Mouse (Mus musculus) hindbrain, postnatal 0 days (tissue): ENCODE measurements around the gene Dyrk1a. TPM values are rescaled to one million over a fixed set of nuclear protein-coding genes. Genes with fewer than 3 reads are reported as not detected.

Experiments used
- ATAC-seq: fragments of 200-750 bp; cut with Nextera tagmentation; 2 replicates; pipeline ENCODE4 v1.8.0; 2017; ENCODE audit warnings: mild to moderate bottlenecking, moderate TSS enrichment, moderate library complexity
- DNase-seq: peaks from one replicate; pipeline ENCODE4 v3.0.0-alpha.2; 2015; ENCODE audit warnings: low spot score
- H3K27ac ChIP-seq: fragments of 300-500 bp; sonication (generic); 2 replicates; pipeline ENCODE4 v1.5.1; 2014; ENCODE audit warnings: mild to moderate bottlenecking
- H3K27me3 ChIP-seq: fragments of 300-500 bp; sonication (generic); 2 replicates; pipeline ENCODE4 v1.6.1; 2014; ENCODE audit warnings: low read length, mixed read lengths; ENCODE audit not compliant: insufficient read depth
- H3K36me3 ChIP-seq: fragments of 300-500 bp; sonication (generic); 2 replicates; pipeline ENCODE4 v1.6.1; 2014; ENCODE audit warnings: low read length, mixed read lengths; ENCODE audit not compliant: insufficient read depth
- H3K4me1 ChIP-seq: fragments of 300-500 bp; sonication (generic); 2 replicates; pipeline ENCODE4 v1.6.1; 2014; ENCODE audit warnings: antibody characterized with exemption, low read length, mixed read lengths; ENCODE audit not compliant: insufficient read depth
- H3K4me2 ChIP-seq: fragments of 300-500 bp; sonication (generic); 2 replicates; pipeline ENCODE4 v1.6.1; 2014; ENCODE audit warnings: low read depth, mild to moderate bottlenecking, low read length, moderate library complexity, mixed read lengths
- H3K4me3 ChIP-seq: fragments of 300-500 bp; sonication (generic); 2 replicates; pipeline ENCODE4 v1.5.1; 2014; ENCODE audit warnings: low read length
- H3K9ac ChIP-seq: fragments of 300-500 bp; sonication (generic); replicated peaks from 2 replicates; pipeline ENCODE4 v1.6.1; 2014; ENCODE audit warnings: mild to moderate bottlenecking, low read length, moderate library complexity, mixed read lengths
- H3K9me3 ChIP-seq: fragments of 300-500 bp; sonication (generic); 2 replicates; pipeline ENCODE4 v1.6.1; 2016; ENCODE audit warnings: low read length, mixed read lengths
- CTCF ChIP-seq: IDR thresholded peaks from 2 replicates; pipeline ENCODE4 v1.5.1; 2016; ENCODE audit warnings: antibody characterized with exemption, control low read depth, low read depth
- WGBS: fragments of 180-500 bp; shearing (Covaris S2); extraction: QIAGEN DNeasy Blood & Tissue Kit; methylation state at CpG from one replicate; pipeline ENCODE4 v1.1.7; 2014; 5-methylcytosine and 5-hydroxymethylcytosine counted together
- polyA plus RNA-seq: library from polyadenylated mRNA; unstranded; fragments of >200 nt; fragmentation: Nextera tagmentation; extraction: Ambion mirVana; gene quantifications from 2 replicates; pipeline ENCODE4 v1.2.1, GENCODE M21; 2015
- total RNA-seq: library from RNA; depleted of rRNA; stranded (reverse); fragments of >200 nt; gene quantifications from 2 replicates; pipeline ENCODE4 v1.2.3, GENCODE M21; 2014

Gene Dyrk1a
- total and polyA plus RNA-seq, 2 experiments from 2014 or later: 13.0 to 91.5 TPM

DNA sequence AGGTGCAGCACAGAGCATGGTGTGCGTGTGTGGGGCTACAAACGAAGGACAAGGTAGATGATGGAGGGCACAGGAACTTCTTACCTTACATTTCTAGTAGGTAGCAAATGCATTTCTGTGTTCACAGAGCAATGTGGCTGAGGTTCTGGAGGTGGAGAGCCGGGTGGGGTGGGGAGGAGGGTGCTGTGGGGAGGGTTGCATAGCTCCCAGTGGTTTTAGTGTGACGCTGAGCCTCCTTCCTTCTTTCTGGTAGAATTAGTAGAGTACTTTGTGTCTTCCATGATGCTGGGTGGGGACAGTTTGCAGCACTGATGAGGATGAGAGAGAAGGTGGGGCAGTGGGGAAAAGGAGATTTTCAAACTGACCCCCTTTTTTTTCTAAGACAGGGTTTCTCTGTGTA is 9.5 kb downstream of the Dyrk1a start:
- H3K4me1 ChIP-seq: peaks cover 5% of the 10 kb centered on the region
- over 99% methylated on average over 4 of the region's 4 CpGs for WGBS
- TF ChIP-seq CTCF: no peak

DNA sequence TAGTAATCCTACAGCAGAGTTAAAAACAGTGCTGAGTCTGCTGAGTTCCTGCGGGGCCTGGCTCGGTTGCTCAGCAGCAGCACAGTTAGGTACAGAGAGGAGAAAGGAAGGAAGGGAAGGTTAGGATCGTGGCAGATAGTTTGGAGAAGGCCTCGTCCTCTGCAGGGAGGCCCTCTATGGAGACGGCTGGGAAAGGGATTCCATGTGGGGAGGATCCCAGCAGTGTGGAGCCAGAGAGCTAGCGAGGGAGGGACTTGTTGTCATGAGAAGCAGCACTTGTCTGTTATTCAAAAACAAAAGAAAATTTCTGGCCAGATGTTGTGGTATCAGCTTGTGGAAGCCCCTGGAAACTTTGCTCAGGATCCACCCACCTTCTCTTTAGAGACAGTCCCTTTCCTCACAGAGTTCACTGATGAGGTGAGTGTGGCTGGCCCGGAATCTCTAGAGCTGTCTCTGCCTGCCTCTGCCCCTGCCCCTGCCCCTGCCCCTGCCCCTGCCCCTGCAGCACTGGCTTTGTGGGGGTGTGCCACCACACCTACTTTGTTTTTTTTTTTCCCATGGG is 11.1 kb downstream of the Dyrk1a start:
- H3K36me3 ChIP-seq: no peaks in the 10 kb centered on the region
- WGBS: 15% methylated on average over 7 of the region's 7 CpGs
- H3K4me1 ChIP-seq: no peaks in the 10 kb centered on the region; the same call in 1 of the 2 replicates
- H3K4me3 ChIP-seq: no peak overlapping the region
- no peak overlapping the region for H3K4me2 ChIP-seq
- no peaks in the 10 kb centered on the region for H3K27me3 ChIP-seq
- no peak overlapping the region for H3K27ac ChIP-seq
- no peak overlapping the region for H3K9ac ChIP-seq
- DNase-seq (peak; percentile 24), ATAC-seq (no peak)
- TF ChIP-seq CTCF: no peak
- H3K9me3 ChIP-seq: no peaks in the 10 kb centered on the region

More for the DNA sequence above, 9.5 kb downstream of the Dyrk1a start:
- H3K9ac ChIP-seq: no peak overlapping the region
- no peak overlapping the region for H3K4me3 ChIP-seq
- H3K27ac ChIP-seq: no peak overlapping the region
- ATAC-seq: no peak
- H3K36me3 ChIP-seq: no peaks in the 10 kb centered on the region
- DNase-seq: no peak
- no peak overlapping the region for H3K4me2 ChIP-seq
- H3K9me3 ChIP-seq: no peaks in the 10 kb centered on the region
- H3K27me3 ChIP-seq: no peaks in the 10 kb centered on the region

DNA sequence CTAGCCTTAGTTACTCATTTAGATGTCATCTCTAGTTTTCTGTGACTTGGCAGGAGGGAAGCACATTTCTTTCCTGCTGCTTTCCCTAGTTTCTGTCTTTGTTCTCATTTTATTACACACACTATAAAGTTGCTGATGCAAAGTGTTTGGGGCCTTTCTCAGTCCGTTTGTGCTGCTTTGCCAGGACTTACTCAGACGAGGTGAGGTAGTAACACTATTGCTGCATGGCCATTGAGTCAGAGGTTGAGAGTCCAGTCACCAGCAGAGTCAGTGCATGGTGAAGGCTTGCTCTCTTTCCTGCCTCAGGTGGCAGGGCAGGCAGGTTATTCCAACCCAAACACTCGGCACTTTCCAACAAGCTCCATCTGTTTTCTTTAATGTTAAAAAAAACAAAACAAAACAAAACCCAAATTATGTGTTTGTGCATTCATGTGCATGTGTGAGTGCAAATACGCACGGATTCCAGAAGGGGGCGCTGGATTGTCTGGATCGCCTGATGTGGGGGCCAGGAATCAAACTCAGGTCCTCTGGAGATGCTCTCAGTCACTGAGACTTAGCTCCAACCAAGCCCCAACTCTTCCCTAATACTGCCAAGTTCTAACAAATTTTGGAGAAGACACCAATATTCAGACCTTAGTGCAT is 16.7 kb downstream of the Dyrk1a start:
- Histone ChIP-seq H3K9me3 (no peaks in the 10 kb centered on the region), H3K27ac (no peak overlapping the region), H3K4me2 (no peak overlapping the region), H3K9ac (no peak overlapping the region), H3K4me3 (no peak overlapping the region), H3K4me1 (peaks cover 26% of the 10 kb centered on the region), H3K36me3 (no peaks in the 10 kb centered on the region; the same call in 1 of the 2 replicates), H3K27me3 (no peaks in the 10 kb centered on the region)
- WGBS: 67% methylated on average over 7 of the region's 7 CpGs
- ATAC-seq (no peak), DNase-seq (no peak)
- TF ChIP-seq CTCF: peak; percentile 35

DNA sequence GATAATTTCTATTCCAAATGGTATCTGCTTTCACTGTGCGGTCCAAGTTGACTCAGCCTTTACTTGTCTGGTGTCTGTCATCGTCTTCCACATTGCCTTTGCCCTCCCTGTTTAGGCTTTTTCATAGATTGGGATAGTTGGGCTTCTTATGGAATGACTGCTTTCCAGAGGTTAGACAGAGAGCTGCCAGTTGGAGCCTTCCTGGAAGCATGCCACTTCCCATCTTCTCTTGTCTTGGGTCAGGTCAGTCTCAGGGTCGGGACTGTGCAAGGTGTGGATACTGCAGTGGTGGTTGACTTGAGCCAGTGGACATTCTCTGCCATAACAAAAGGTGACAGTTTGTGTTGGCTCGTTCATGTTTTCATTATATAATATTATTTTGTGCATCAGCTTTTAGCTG is 17.7 kb downstream of the Dyrk1a start:
- no peaks in the 10 kb centered on the region; the same call in 1 of the 2 replicates for H3K36me3 ChIP-seq
- no peak overlapping the region for H3K4me3 ChIP-seq
- no peak for DNase-seq
- 78% methylated on average over 4 of the region's 4 CpGs for WGBS
- H3K9ac ChIP-seq: no peak overlapping the region
- no peak overlapping the region for H3K27ac ChIP-seq
- no peaks in the 10 kb centered on the region for H3K9me3 ChIP-seq
- no peak overlapping the region for H3K4me2 ChIP-seq
- ATAC-seq: no peak
- H3K4me1 ChIP-seq: peaks cover 26% of the 10 kb centered on the region
- TF ChIP-seq CTCF: no peak
- no peaks in the 10 kb centered on the region for H3K27me3 ChIP-seq

DNA sequence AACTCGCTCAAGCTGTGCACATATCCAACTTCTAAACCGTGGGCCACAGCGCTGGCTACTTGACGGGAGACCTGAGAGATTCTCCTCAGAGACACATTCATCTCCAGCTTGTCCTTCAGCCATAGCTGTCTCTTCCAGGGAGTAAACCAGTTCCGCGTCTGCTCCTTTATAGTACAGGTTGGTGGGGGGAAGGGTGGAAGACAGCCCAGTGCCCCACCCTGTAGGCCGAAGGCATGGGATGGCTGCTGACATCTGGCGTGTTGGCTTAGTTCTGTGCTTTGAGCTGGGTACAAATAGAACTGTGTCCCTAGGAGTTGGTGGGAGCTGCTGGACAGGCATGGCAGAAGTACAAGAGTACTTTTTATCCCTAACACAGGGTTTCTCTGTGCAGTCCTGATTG is 18.4 kb downstream of the Dyrk1a start:
- Histone ChIP-seq H3K4me3 (no peak overlapping the region), H3K4me2 (no peak overlapping the region), H3K9me3 (no peaks in the 10 kb centered on the region), H3K27me3 (no peaks in the 10 kb centered on the region), H3K36me3 (no peaks in the 10 kb centered on the region; the same call in 1 of the 2 replicates), H3K27ac (no peak overlapping the region; the same call in 1 of the 2 replicates), H3K9ac (no peak overlapping the region), H3K4me1 (peaks cover 26% of the 10 kb centered on the region)
- TF ChIP-seq CTCF: no peak
- ATAC-seq (peak; percentile 73), DNase-seq (peak; percentile 37)
- 50% methylated on average over 8 of the region's 8 CpGs for WGBS

DNA sequence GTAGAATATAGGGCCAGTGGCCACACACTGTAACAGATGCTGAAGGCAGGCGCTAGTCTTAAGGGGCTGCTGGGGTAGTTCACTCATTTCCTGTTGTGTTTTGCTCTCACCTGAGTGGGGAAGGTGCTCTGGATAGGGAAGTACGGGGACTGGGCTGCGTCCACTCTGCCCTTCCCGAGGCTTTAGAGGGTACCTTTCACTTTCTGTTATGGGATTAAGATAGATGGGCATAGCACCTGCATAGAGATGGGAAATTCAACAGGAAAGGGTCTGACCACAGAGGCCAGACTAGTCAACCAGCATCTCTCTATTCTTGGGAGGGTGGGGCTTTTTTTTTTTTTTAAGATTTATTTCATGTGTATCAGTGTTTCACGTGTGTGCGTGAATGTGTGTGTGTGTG is 19.2 kb downstream of the Dyrk1a start:
- Histone ChIP-seq H3K9me3 (no peaks in the 10 kb centered on the region), H3K27me3 (no peaks in the 10 kb centered on the region), H3K4me1 (peaks cover 26% of the 10 kb centered on the region), H3K4me2 (no peak overlapping the region), H3K36me3 (no peaks in the 10 kb centered on the region; the same call in 1 of the 2 replicates), H3K4me3 (no peak overlapping the region), H3K9ac (no peak overlapping the region), H3K27ac (no peak overlapping the region)
- WGBS: 87% methylated on average over 6 of the region's 6 CpGs
- no peak for TF ChIP-seq CTCF
- DNase-seq: no peak
- ATAC-seq: no peak

DNA sequence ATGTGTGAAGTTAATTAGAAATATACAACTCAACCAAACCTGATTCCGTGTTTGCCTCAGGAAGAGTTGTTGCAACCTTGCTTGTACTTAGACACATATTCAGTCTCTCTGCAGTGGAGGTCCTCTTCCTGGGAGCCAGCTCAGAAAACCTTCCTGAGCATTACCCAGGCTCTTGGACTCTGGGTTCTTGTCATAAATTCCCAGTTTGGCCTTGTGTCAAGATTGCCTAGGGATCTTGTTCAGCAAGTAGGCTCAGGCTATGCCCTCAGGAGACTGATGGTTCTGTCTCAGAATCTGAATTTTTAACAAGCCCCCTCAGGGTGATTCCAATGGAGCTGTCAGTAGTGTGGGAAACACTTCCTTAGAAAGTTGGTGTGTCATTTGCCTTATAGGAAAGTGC is 19.8 kb downstream of the Dyrk1a start:
- no peak overlapping the region for H3K4me2 ChIP-seq
- H3K27me3 ChIP-seq: no peaks in the 10 kb centered on the region
- H3K9ac ChIP-seq: no peak overlapping the region
- no peak overlapping the region for H3K4me3 ChIP-seq
- DNase-seq (no peak), ATAC-seq (no peak)
- H3K36me3 ChIP-seq: no peaks in the 10 kb centered on the region; the same call in 1 of the 2 replicates
- 90% methylated on average over 1 of the region's 1 CpGs for WGBS
- no peaks in the 10 kb centered on the region for H3K9me3 ChIP-seq
- H3K27ac ChIP-seq: no peak overlapping the region
- peaks cover 26% of the 10 kb centered on the region for H3K4me1 ChIP-seq
- no peak for TF ChIP-seq CTCF
